Mouse (Mus musculus): ENCODE results near the gene 4931414P19Rik.

DNA sequence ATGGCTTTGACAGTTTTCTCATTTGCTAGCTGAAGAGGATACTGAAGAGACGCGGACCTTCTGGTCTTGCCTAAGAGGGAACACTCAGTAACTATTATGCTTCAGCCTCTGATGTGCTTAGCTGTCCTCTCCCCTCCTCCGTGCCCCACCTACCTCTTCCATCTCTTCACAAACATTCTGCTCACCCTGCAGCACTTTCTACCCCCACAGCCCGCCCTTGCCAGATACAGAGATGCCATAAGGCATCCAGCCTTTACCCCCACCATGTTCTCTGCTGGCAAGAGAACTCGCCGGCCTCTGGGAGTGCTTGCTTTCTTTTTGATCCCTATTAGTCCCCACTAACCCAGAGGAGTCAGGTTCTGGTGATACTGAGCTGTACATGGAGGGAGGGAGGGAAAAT, 4.9 kb upstream of the 4931414P19Rik start:
- TF ChIP-seq POLR2A (IDR thresholded peaks at IDR 0.05; ENCODE audit: borderline replicate concordance, extremely low read depth, insufficient read depth, insufficient read length, poor library complexity, severe bottlenecking): no peak
- TF ChIP-seq CTCF (IDR thresholded peaks at IDR 0.05; ENCODE audit: borderline replicate concordance, extremely low read depth, insufficient read depth, insufficient read length): no peak

Measured in brain, embryonic 14.5 days (tissue).